Mouse (Mus musculus) embryo, embryonic 11 days (tissue): ENCODE measurements around the gene Kctd21.

ENCODE experiments used
- DNase-seq: peaks from one replicate; pipeline ENCODE4 v3.0.0-alpha.2; 2015

The Kctd21 gene

GRCm38 (mm10) chr7:97331726-97332666 lies at the start of gene Kctd21, which contains the start of gene Usp35:
Gene Kctd21, plus strand, starts transcription at chr7:97332327.
Gene Usp35, minus strand, starts transcription at chr7:97332020.
- peak; percentile 98 for DNase-seq

DNA sequence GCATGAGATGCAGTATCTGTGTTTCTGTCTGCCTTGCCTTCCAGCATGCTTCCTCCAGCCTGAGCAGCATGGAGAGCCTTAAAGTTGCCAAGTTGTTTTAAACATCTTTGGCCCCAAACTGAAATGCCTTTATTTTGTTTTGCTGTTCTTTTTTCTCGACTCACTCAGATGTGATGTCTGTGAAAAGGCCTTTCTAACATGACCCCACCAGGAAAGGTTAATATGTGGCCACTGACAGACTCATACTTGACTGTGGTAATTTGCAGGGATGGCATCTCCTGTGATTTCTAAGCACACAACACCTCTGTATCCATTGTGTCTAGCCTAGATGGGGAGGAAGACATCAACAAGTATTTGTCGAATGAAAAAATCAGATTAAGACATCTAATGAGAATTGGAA lies 35.1 kb upstream of the Kctd21 start:
- no peak for DNase-seq

- peak; percentile 70 for DNase-seq
Observed at GRCm38 (mm10) chr7:97297466-97297865, 34.7 kb upstream of the Kctd21 start.

DNA sequence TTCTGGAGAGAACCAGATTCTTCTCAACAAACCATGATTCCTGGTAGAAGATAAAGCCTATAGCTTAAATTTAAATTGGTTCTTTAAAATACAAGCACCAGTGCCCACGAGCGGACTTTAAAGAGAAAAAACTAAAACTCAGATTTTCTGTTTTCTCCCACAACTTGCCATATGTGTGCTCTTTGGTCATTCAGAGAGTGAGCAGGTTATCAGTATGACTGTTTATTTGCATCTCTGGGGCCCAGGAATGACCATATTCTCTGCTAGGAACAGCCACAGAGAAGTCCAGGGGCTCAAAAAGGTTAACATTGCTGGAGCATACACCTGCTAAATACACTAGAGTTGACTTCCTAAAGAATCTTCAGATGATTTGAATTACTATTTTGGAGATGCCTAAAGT lies 33.8 kb upstream of the Kctd21 start:
- DNase-seq, result no peak

DNA sequence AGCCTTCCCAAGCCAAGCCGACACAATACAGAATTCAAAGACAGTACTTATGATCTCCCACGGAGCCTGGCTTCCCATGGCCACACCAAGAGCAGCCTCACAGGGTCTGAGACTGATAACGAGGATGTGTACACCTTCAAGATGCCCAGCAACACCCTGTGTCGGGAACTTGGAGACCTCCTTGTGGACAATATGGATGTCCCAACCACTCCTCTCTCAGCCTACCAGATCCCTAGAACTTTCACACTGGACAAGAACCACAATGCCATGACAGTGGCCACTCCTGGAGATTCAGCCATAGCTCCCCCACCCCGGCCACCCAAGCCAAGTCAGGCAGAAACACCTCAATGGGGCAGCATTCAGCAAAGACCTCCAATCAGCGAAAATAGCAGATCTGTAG lies 33.2 kb upstream of the Kctd21 start:
- no peak for DNase-seq

DNA sequence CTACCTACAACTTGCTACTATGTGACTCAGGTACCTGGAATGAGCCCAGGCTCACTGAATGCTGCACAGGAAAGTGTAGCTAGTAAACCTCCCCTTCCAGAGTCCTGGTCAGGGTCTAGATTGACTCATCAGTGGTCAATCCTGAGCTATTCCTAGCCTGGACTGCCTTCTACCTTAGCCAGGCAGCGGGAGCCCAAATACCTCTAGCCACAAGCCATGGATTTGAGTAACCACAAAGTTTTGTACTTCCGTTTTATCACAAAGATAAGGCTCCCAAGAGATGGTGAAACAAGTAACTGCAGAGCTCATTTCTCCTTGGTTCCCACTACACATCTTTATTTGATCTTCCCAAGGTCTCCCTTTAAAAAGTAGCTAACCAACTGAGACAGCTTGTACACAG lies 31.2 kb upstream of the Kctd21 start:
- DNase-seq, result no peak

DNA sequence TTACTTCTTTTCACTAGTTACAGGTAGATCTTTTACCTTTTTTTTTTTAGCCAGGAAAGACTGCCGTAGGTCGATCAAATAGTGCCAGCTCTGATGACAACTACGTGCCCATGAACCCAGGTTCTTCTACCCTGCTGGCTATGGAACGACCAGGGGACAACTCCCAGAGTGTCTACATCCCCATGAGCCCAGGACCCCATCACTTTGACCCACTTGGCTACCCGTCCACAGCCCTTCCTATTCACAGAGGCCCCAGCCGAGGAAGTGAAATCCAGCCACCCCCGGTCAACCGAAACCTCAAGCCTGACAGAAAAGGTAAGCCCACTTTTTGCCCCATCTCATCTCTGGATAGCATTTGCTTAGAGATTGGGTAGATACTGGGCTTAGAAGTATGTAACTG lies 30.8 kb upstream of the Kctd21 start:
- DNase-seq, result no peak

DNA sequence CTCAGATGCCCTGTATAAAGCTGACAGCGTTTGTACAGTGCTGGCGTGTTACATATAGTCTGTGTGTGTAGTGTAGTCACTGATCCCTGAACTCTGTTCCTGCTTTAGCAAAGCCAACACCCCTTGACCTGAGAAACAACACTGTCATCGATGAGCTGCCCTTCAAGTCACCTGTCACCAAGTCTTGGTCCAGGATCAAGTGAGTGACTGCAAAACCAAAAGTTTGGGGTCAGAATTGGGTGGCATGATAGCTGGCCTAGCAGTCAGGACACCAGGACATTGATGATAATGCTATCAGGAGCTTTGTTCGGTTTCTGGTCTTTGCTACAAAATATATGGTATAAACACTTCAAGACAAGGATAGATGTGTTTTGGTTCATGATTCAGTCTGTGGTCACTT lies 29.9 kb upstream of the Kctd21 start:
- DNase-seq, result no peak

DNA sequence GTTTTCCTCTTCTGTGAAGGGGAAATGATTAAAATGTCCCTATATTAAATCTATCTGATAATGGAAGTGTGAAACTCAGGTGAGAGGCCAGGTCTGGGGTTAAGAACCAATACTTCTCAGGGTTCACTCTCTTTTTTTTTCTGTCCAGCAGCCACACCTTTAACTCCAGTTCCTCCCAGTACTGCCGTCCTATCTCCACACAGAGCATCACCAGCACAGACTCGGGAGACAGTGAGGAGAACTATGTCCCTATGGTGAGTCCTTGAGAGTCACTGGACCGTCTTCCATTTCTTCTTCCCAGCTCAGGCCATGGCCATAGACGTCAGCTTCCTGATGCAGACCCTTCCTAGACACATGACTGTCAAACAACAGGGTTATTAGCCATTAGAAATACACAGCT lies 29.3 kb upstream of the Kctd21 start:
- DNase-seq, result no peak

- DNase-seq, result no peak
Observed at GRCm38 (mm10) chr7:97303614-97304013, 28.5 kb upstream of the Kctd21 start.

DNA sequence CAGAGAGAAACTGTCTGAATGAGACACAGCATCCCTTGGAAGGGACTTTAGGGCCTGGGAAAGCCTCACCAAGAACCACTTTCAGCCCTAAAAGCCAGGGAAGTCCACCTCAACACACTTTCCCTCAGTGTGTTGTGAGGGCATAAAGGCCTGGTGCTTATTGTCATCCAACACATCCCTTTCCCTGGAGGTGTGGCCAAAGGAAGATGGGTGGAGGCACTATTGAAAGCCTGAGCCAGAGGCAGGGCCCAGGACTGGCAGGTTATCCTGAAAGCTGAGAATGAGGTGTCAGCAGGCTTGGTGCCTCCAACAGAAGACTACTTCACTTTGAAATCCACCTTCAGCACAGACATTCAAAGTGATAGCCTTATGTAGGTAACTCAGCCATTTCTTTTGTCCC lies 27.7 kb upstream of the Kctd21 start:
- DNase-seq, result no peak

GRCm38 (mm10) chr7:97305206-97305605 lies 26.9 kb upstream of the Kctd21 start:
- DNase-seq, result no peak

DNA sequence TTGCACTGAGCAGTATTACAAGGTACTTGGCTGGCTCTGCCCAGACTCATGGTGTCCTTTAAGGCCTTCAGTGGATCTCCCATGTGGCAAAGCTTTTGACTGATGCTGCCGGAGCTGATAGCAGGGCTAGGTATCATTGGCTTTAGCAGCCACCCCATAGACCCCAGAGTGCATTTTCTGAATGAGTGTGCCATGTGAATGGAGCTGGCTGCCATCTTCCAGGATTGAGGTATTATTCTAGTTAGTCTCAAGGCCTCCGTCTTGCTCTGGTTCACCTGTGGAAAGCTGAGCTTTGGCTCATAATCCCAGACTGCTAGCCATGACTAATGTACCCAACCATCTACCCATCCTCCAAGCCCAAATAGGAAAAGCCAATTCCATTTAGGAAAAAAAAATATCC lies 25.3 kb upstream of the Kctd21 start:
- no peak for DNase-seq

GRCm38 (mm10) chr7:97307546-97307945 lies 24.6 kb upstream of the Kctd21 start:
- DNase-seq, result no peak

DNA sequence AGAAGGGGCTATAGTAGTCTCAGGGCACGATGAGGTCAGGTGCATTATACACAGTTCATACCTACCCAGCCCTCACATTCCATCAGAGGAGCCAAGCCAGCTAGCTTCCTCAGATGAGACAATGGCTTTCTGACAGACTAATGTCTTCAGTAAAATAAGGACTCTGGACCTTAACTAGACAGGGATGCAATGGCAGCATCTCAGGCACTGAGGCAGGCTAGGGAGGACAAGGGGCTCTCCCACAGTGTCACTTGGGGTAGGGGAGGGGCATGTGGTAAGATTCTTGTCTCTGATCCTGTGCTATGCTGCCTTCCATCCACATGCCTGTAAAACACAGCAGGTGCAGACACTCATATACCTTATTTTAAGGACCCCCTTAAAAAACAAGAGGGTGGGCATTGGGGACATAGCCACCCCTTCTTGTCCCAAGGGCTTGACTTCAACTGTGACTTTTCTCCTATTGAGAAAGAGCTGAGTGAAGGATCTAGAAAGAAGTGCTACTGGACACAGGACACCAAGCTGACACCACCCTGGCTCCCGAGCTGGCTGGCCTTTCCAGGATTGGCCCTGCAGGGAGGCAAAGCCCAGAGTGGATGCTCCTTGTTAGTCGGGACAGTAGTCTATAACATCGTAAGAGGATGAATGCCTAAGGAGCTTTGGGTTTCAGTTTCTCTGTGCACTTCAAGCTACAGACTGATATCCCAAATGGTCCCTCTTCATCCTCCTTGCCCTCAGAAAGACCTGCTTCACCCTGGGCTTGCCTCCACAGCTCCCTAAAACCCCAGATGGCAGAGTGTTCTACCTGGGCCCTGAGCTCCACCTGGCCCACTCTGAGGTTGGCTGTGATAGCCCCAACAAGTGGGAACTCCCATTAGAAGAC lies 22.4 kb upstream of the Kctd21 start:
- no peak for DNase-seq

DNA sequence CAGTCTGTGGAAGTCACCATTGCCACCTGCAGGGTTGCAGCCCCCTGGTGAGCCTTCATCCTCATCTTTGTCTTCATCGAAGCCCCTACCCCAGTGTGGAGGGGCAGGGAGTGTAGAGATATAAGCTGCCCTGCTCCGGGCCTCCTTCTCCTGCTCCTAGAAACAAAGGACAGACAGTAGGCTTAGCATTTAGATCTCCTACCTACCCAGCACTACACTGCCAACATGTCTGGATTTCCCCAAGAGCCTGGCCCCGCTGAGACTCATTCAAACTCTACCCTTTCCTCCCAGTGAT lies 21.8 kb upstream of the Kctd21 start:
- DNase-seq, result no peak

- no peak for DNase-seq
Observed at GRCm38 (mm10) chr7:97311620-97312019, 20.5 kb upstream of the Kctd21 start.

DNA sequence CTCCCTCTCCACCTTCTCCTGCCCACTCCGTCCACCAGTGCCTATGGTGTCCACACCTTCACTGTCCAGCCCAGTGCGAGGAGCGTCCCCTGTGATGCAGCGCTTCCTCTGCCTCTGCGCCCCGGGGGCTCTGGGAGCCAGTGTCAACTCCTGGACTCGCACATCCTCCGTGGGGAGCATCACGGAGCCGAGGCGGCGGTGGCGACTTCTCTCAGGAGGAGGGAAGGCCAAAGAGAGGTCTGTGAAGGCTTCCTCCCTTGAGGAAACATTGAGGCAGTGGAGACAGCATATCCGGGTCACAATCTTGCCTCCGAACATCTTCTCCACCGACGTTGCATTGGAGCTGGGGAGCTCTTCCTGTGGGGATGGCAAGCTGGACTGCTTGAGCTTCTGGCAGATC lies 19.9 kb upstream of the Kctd21 start:
- DNase-seq, result no peak

GRCm38 (mm10) chr7:97312856-97313255 lies 19.3 kb upstream of the Kctd21 start:
- DNase-seq, result no peak

DNA sequence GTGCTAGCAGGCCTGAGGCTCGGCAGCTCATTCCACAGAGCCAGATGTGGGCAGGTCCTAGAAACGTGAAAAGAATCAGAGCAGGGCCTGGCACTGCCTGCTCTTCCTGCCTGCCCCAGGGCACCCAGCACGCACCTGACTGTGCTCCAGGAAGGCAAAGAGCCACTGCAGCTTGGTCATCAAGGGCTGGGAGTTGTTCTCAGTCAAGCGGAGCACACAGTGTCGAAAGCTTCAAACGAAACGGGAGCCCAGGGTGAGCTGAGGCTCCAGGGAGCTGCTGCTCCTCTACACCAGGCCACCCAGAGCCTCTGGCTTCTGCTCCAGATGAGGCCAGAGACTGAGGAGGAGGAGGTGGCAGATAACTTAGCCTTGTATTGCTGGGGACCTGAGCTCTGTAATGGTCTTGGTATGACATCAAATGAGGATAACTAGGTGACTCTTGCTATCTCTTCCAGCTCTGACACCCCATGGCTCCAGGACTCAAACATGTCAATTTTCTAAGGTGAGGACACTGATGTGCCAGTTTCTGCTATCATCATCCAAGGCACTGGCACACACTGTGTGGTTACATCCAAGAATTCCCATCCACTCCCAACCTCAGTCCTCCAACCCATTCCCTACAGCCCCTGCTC lies 18.6 kb upstream of the Kctd21 start:
- no peak for DNase-seq

DNA sequence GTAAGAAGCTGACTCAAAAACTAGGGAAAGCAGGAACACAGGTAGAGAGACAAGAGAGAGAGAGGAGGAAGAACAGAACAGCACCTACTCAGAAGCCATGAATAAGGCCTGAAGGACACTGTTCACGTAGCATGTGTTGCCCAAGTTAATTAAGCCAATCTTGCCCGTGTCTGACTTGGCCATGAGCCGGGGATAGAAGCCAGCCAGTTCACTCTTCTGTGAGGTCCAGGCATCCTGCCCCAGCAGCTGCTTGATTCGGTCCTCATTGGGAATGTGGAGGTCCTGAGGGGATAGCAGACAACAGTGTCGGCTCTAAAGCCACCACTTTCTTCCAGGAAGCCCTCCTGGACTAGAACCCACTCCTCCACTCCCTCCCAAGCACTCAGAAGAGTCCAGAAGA lies 17.5 kb upstream of the Kctd21 start:
- no peak for DNase-seq

- no peak for DNase-seq
Observed at GRCm38 (mm10) chr7:97315656-97316055, 16.5 kb upstream of the Kctd21 start.

DNA sequence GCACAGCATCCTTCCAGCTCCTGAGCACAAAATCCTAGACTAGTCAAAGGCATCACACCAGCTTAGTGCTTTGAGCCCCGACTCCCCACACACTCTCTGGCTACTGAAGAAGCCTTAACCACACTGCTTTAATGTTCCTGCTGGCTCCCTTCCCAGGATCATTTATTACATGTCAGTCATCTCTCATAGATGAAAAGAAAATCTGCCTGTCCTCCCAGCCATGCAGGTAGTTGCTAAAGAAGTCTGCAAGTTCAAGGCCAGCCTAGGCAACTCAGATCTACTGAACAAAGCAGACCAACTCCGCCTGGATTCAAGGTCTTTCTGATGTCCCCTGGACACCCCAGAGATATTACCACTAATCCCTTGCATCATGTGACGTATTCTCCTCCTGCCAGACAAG lies 14.4 kb upstream of the Kctd21 start:
- no peak for DNase-seq

- DNase-seq, result no peak
Observed at GRCm38 (mm10) chr7:97324342-97324741, 7.8 kb upstream of the Kctd21 start.
